Mouse (Mus musculus) gonadal fat pad, adult 2 months (tissue): ENCODE data around the gene Vps13d. TPM values are rescaled to one million over a fixed set of nuclear protein-coding genes. Genes with fewer than 3 reads are reported as not detected.

Experiments used
- DNase-seq: peaks from one replicate; pipeline ENCODE4 v3.0.0-alpha.2; 2012; ENCODE audit warnings: low read depth
- polyA plus RNA-seq: library from polyadenylated mRNA; depleted of rRNA; stranded (reverse); fragments of >200 nt; gene quantifications from 2 replicates; pipeline ENCODE4 v1.2.3, GENCODE M21; 2012

Gene Vps13d
- polyA plus RNA-seq, 1 experiment: 26.4 TPM

GRCm38 (mm10) chr4:145150345-145151102 lies 44.3 kb downstream of the Vps13d start:
- no peak for DNase-seq

GRCm38 (mm10) chr4:145147006-145147961 lies 47.5 kb downstream of the Vps13d start:
- DNase-seq: no peak

GRCm38 (mm10) chr4:145143533-145143932 lies 51.3 kb downstream of the Vps13d start:
- DNase-seq: no peak

- no peak for DNase-seq
Measured at GRCm38 (mm10) chr4:145136705-145137104, 58.1 kb downstream of the Vps13d start.

- DNase-seq: no peak
Measured at GRCm38 (mm10) chr4:145135473-145135872, 59.3 kb downstream of the Vps13d start.

- DNase-seq: no peak
Measured at GRCm38 (mm10) chr4:145130772-145131171, 64.0 kb downstream of the Vps13d start.

GRCm38 (mm10) chr4:145129956-145130548 lies 64.8 kb downstream of the Vps13d start:
- DNase-seq: no peak

GRCm38 (mm10) chr4:145125463-145126220 lies 69.2 kb downstream of the Vps13d start:
- DNase-seq: no peak

- DNase-seq: no peak
Measured at GRCm38 (mm10) chr4:145124419-145124818, 70.4 kb downstream of the Vps13d start.

GRCm38 (mm10) chr4:145111641-145112040 lies 83.2 kb downstream of the Vps13d start:
- no peak for DNase-seq

- no peak for DNase-seq
Measured at GRCm38 (mm10) chr4:145110736-145111135, 84.1 kb downstream of the Vps13d start.

- DNase-seq: no peak
Measured at GRCm38 (mm10) chr4:145106796-145107195, 88.0 kb downstream of the Vps13d start.

- DNase-seq: no peak
Measured at GRCm38 (mm10) chr4:145105319-145105718, 89.5 kb downstream of the Vps13d start.

GRCm38 (mm10) chr4:145104917-145105316 lies 89.9 kb downstream of the Vps13d start:
- DNase-seq: no peak

- DNase-seq: no peak
Measured at GRCm38 (mm10) chr4:145103617-145104016, 91.2 kb downstream of the Vps13d start.

GRCm38 (mm10) chr4:145101823-145102718 lies 92.7 kb downstream of the Vps13d start:
- no peak for DNase-seq

GRCm38 (mm10) chr4:145099853-145100252 lies 95.0 kb downstream of the Vps13d start:
- DNase-seq: no peak

- DNase-seq: no peak
Measured at GRCm38 (mm10) chr4:145099344-145099743, 95.5 kb downstream of the Vps13d start.

GRCm38 (mm10) chr4:145097974-145098373 lies 96.8 kb downstream of the Vps13d start:
- no peak for DNase-seq

GRCm38 (mm10) chr4:145096481-145097039 lies 98.2 kb downstream of the Vps13d start:
- no peak for DNase-seq
